Mouse (Mus musculus): Measurements from ENCODE around the gene Nop56. TPM values are rescaled to one million over a fixed set of nuclear protein-coding genes. Genes with fewer than 3 reads are reported as not detected.

Nop56 gene
- polyA plus RNA-seq, 2 experiments: 253 to 319 TPM

DNA sequence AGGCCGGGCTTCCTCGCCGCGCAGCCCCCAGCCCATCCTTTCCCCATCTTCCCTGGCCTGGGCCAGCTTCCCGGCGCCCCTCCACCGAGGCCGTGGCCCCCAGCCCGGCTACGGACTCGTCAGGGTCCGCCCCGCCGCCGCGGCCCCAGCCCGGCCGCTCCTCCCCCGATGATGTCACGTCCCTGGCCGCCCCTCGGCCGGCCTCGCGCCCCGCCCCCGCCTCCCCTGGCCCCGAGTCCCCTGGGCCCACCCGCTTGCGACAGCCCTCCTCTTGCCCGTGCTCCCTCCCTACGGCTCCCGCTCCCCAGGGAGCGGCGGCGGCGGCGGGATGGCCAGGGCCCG is 20.7 kb downstream of the Nop56 start, which contains the start of gene Ebf4:
Gene Ebf4 (plus strand): TSS at position 234 of the 342 bp plus-strand sequence.
- H3K4me3 ChIP-seq (replicated peaks; ENCODE audit: low read length): peak within 1 kb of the TSS; percentile 69
- peak within 1 kb of the TSS; percentile 81 for H3K4me2 ChIP-seq (replicated peaks; ENCODE audit: low read depth, low read length, severe bottlenecking)
- peaks cover 11% of the 10 kb centered on the region; the same call in 1 of the 2 replicates for H3K27me3 ChIP-seq (ENCODE audit: control insufficient read depth, insufficient read depth, low read length)
- H3K27ac ChIP-seq (replicated peaks; ENCODE audit: low read depth, low read length): peak within 1 kb of the TSS; percentile 48; the same call in 1 of the 2 replicates
- ATAC-seq (ENCODE audit: low FRiP score, low read depth) (peak; percentile 69), DNase-seq (ENCODE audit: low spot score) (peak; percentile 32)
- peaks cover 5% of the 10 kb centered on the region; the same call in 1 of the 2 replicates for H3K36me3 ChIP-seq (ENCODE audit: control insufficient read depth, insufficient read depth, low read length)
- H3K9me3 ChIP-seq (ENCODE audit: control insufficient read depth, low read length): no peaks in the 10 kb centered on the region
- H3K4me1 ChIP-seq (ENCODE audit: control insufficient read depth, insufficient read depth, low read length): peaks cover 17% of the 10 kb centered on the region
- 0 out of 2 replicates have a peak, but pooled peaks have one; percentile 42 for TF ChIP-seq POLR2A (IDR thresholded peaks at IDR 0.05; ENCODE audit: borderline replicate concordance, extremely low read depth, insufficient read depth, insufficient read length)
- H3K9ac ChIP-seq (ENCODE audit: low read depth, low read length, severe bottlenecking): peak within 1 kb of the TSS; percentile 84
- 0% methylated on average over 4 of the region's 39 CpGs for WGBS

DNA sequence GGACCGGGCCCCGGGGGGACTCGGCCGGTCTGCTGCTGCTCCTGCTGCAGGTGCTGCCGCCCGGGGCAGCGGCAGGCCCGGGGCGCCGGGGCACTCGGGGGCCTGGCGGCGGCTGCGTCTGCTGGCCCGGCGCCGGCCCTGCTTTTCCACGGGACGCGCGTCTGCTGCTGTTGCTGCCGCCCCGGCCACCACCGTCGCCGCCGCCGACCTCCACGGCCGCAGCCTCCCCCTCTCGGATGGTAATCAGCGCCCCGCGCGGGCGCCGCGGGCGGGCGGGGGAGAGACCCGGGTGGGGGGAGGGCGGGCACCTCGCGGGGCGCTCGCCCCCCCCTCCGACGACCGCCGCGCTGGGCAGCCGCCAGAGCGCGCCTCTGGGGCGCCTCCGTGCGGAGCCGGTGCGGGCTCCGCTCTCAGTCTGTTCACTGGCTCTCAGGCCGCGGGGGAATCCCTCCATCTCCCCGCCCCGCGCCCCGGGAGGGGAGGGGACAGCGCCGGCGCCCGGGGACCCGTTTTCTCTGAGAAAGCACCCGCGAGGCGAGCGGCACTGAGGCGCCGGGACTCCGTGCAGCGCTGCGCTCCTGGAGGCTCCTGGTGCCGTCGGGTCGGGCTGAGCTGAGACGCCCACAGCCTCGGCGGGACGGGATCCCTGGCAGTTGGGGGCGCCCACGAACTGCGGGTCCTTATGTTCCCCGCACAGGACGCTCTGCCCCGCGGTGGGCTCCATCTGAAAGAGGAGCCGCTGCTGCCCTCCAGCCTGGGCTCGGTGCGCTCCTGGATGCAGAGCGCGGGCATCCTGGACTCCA is 21.3 kb downstream of the Nop56 start:
- Histone ChIP-seq H3K4me3 (replicated peaks; ENCODE audit: low read length) (peak overlapping the region; percentile 69), H3K9me3 (ENCODE audit: control insufficient read depth, low read length) (no peaks in the 10 kb centered on the region), H3K36me3 (ENCODE audit: control insufficient read depth, insufficient read depth, low read length) (peaks cover 5% of the 10 kb centered on the region; the same call in 1 of the 2 replicates), H3K4me1 (ENCODE audit: control insufficient read depth, insufficient read depth, low read length) (peaks cover 17% of the 10 kb centered on the region), H3K27ac (replicated peaks; ENCODE audit: low read depth, low read length) (peak overlapping the region; percentile 48; the same call in 1 of the 2 replicates), H3K27me3 (ENCODE audit: control insufficient read depth, insufficient read depth, low read length) (peaks cover 11% of the 10 kb centered on the region; the same call in 1 of the 2 replicates), H3K4me2 (replicated peaks; ENCODE audit: low read depth, low read length, severe bottlenecking) (peak overlapping the region; percentile 81), H3K9ac (ENCODE audit: low read depth, low read length, severe bottlenecking) (peak overlapping the region; percentile 84)
- DNase-seq (ENCODE audit: low spot score) (peak; percentile 54), ATAC-seq (ENCODE audit: low FRiP score, low read depth) (peak; percentile 45)
- 1% methylated on average over 35 of the region's 99 CpGs for WGBS
- no peak for TF ChIP-seq POLR2A (IDR thresholded peaks at IDR 0.05; ENCODE audit: borderline replicate concordance, extremely low read depth, insufficient read depth, insufficient read length)

DNA sequence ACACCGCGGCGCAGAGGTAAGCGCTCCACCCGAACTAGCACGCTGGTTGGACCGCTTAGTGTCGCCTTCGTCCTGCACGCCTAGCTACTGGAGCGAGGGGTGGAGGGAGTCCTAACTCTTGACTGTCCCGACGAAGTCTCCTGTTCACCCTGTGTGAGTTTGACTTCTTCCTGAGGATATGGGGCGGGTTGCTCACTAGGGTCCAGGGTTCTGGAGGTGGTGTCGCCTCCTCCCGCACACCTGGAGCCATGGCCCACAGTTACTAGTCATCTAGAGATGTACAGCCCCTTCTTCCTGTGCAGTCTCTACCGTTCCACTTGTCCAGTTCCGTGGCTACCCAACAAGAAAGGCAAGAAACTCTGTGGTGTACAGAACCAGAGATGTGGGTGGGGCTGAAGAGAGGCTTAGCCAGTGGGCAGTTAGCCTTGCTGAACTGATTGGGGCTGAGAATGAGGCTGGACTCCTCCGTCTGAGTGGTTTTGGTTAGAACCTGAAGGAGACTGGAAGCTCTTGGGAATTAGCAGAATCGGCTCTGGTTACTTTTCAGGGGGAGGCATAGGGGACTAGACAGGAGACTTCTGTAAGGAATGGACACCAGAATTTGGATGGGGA is 22.0 kb downstream of the Nop56 start:
- TF ChIP-seq POLR2A (IDR thresholded peaks at IDR 0.05; ENCODE audit: borderline replicate concordance, extremely low read depth, insufficient read depth, insufficient read length): no peak
- peaks cover 9% of the 10 kb centered on the region; the same call in 1 of the 2 replicates for H3K36me3 ChIP-seq (ENCODE audit: control insufficient read depth, insufficient read depth, low read length)
- ATAC-seq (ENCODE audit: low FRiP score, low read depth): peak; percentile 28
- peak overlapping the region; percentile 69 for H3K4me3 ChIP-seq (replicated peaks; ENCODE audit: low read length)
- no peak overlapping the region for H3K27ac ChIP-seq (replicated peaks; ENCODE audit: low read depth, low read length)
- no peak for DNase-seq (ENCODE audit: low spot score)
- WGBS: 7% methylated on average over 20 of the region's 20 CpGs
- no peaks in the 10 kb centered on the region for H3K9me3 ChIP-seq (ENCODE audit: control insufficient read depth, low read length)
- peaks cover 11% of the 10 kb centered on the region; the same call in 1 of the 2 replicates for H3K27me3 ChIP-seq (ENCODE audit: control insufficient read depth, insufficient read depth, low read length)
- peak overlapping the region; percentile 84 for H3K9ac ChIP-seq (ENCODE audit: low read depth, low read length, severe bottlenecking)
- H3K4me2 ChIP-seq (replicated peaks; ENCODE audit: low read depth, low read length, severe bottlenecking): peak overlapping the region; percentile 81
- peaks cover 17% of the 10 kb centered on the region for H3K4me1 ChIP-seq (ENCODE audit: control insufficient read depth, insufficient read depth, low read length)

DNA sequence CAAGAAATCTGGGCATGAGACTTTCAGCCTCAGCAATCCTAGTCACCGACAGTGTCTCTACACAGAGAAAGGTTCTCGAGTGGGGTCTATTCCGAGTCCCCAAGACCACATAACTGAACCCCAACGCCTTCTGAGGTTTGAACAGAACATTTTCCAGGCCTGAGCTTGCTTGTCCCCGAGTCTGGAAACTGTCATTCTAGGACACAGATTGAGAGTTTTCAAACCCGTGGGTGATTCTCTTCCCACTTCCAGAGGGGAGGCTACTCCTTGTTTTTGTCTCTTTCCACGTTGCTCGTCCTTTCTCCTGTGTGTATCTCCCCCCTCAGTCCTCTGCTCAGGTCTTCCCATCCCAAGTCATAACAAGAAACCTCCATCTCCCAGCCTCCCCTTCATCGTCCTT is 23.4 kb downstream of the Nop56 start:
- H3K27me3 ChIP-seq (ENCODE audit: control insufficient read depth, insufficient read depth, low read length): peaks cover 11% of the 10 kb centered on the region; the same call in 1 of the 2 replicates
- DNase-seq (ENCODE audit: low spot score): no peak
- 82% methylated on average over 9 of the region's 9 CpGs for WGBS
- no peak overlapping the region for H3K4me3 ChIP-seq (replicated peaks; ENCODE audit: low read length)
- H3K9me3 ChIP-seq (ENCODE audit: control insufficient read depth, low read length): no peaks in the 10 kb centered on the region
- peaks cover 10% of the 10 kb centered on the region for H3K36me3 ChIP-seq (ENCODE audit: control insufficient read depth, insufficient read depth, low read length)
- H3K9ac ChIP-seq (ENCODE audit: low read depth, low read length, severe bottlenecking): no peak overlapping the region
- TF ChIP-seq POLR2A (IDR thresholded peaks at IDR 0.05; ENCODE audit: borderline replicate concordance, extremely low read depth, insufficient read depth, insufficient read length): no peak
- no peak overlapping the region for H3K4me2 ChIP-seq (replicated peaks; ENCODE audit: low read depth, low read length, severe bottlenecking)
- H3K27ac ChIP-seq (replicated peaks; ENCODE audit: low read depth, low read length): no peak overlapping the region
- peaks cover 17% of the 10 kb centered on the region for H3K4me1 ChIP-seq (ENCODE audit: control insufficient read depth, insufficient read depth, low read length)
- ATAC-seq (ENCODE audit: low FRiP score, low read depth): no peak

DNA sequence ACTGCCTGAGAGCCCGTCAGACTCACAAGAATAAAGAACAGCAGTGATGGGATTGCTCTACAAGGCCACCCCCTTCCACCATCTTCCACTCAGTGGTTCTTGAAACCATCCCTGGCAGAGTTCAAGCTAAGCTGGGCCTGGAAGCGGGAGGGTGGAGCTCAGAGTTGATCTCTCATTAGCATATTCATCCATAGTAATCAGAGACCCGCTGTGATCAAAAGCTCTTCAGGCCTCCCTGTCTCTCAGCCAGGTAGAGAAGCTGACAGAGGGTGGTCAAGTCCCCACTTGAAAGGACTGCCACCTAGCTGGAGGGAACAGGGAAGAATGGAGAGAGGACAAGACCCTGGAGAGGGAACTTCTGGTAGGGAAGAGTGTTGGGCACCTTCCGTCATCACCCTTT is 28.8 kb downstream of the Nop56 start:
- ATAC-seq (ENCODE audit: low FRiP score, low read depth): no peak
- H3K27ac ChIP-seq (replicated peaks; ENCODE audit: low read depth, low read length): no peak overlapping the region
- 64% methylated on average over 4 of the region's 4 CpGs for WGBS
- H3K4me3 ChIP-seq (replicated peaks; ENCODE audit: low read length): no peak overlapping the region
- H3K9ac ChIP-seq (ENCODE audit: low read depth, low read length, severe bottlenecking): no peak overlapping the region
- no peaks in the 10 kb centered on the region for H3K9me3 ChIP-seq (ENCODE audit: control insufficient read depth, low read length)
- no peak for DNase-seq (ENCODE audit: low spot score)
- H3K4me1 ChIP-seq (ENCODE audit: control insufficient read depth, insufficient read depth, low read length): no peaks in the 10 kb centered on the region
- H3K27me3 ChIP-seq (ENCODE audit: control insufficient read depth, insufficient read depth, low read length): no peaks in the 10 kb centered on the region
- TF ChIP-seq POLR2A (IDR thresholded peaks at IDR 0.05; ENCODE audit: borderline replicate concordance, extremely low read depth, insufficient read depth, insufficient read length): no peak
- peaks cover 37% of the 10 kb centered on the region for H3K36me3 ChIP-seq (ENCODE audit: control insufficient read depth, insufficient read depth, low read length)
- no peak overlapping the region for H3K4me2 ChIP-seq (replicated peaks; ENCODE audit: low read depth, low read length, severe bottlenecking)
